Mouse (Mus musculus) lung, adult 18-20 months (tissue): ENCODE measurements around the gene Rsrc2.
A peak's percentile ranks its signal among the peaks of the same experiment; 100 is the strongest.
"Not testable (repeated sequence)": the region's sequence is repeated elsewhere in the genome, so short reads cannot be mapped to it uniquely, and the experiment has no call there.

Source experiments
- DNase-seq, 2 experiments: peaks; one replicate each; pipeline ENCODE4 v3.0.0; 2022; ENCODE audit warnings: mixed read lengths in 2 of 2

Gene Rsrc2

GRCm38 (mm10) chr5:123749065-123750064 lies at the start of gene Rsrc2, which contains the start of gene Kntc1:
Gene Rsrc2, minus strand, starts transcription at chr5:123749414.
Gene Kntc1, plus strand, starts transcription at chr5:123749716.
- DNase-seq = peak; percentile 100

- DNase-seq = no peak
Observed at GRCm38 (mm10) chr5:123793081-123793480, 43.9 kb upstream of the Rsrc2 start.

- DNase-seq = no peak
Observed at GRCm38 (mm10) chr5:123788976-123789375, 39.8 kb upstream of the Rsrc2 start.

GRCm38 (mm10) chr5:123781864-123782263 lies 32.6 kb upstream of the Rsrc2 start:
- no peak for DNase-seq

GRCm38 (mm10) chr5:123780716-123781115 lies 31.5 kb upstream of the Rsrc2 start:
- DNase-seq = no peak

- no peak for DNase-seq
Observed at GRCm38 (mm10) chr5:123773441-123773840, 24.2 kb upstream of the Rsrc2 start.

GRCm38 (mm10) chr5:123766455-123766854 lies 17.2 kb upstream of the Rsrc2 start:
- not testable (repeated sequence) for DNase-seq

- DNase-seq = no peak
Observed at GRCm38 (mm10) chr5:123765506-123765905, 16.3 kb upstream of the Rsrc2 start.

- no peak for DNase-seq
Observed at GRCm38 (mm10) chr5:123748339-123749064, 712 bp downstream of the Rsrc2 start.

- DNase-seq = no peak
Observed at GRCm38 (mm10) chr5:123747604-123748003, 1.6 kb downstream of the Rsrc2 start.

GRCm38 (mm10) chr5:123746253-123746652 lies 3.0 kb downstream of the Rsrc2 start:
- DNase-seq = no peak

- no peak for DNase-seq
Observed at GRCm38 (mm10) chr5:123744358-123744757, 4.9 kb downstream of the Rsrc2 start.

GRCm38 (mm10) chr5:123730981-123731380 lies 18.2 kb downstream of the Rsrc2 start:
- no peak for DNase-seq

GRCm38 (mm10) chr5:123723816-123724215 lies 25.4 kb downstream of the Rsrc2 start:
- not testable (repeated sequence) for DNase-seq

GRCm38 (mm10) chr5:123720328-123721311 lies 28.6 kb downstream of the Rsrc2 start, which contains the start of gene Zcchc8:
Gene Zcchc8, minus strand, starts transcription at chr5:123721100.
- peak; percentile 97 for DNase-seq

- DNase-seq = no peak
Observed at GRCm38 (mm10) chr5:123714622-123715021, 34.6 kb downstream of the Rsrc2 start.

GRCm38 (mm10) chr5:123713782-123714181 lies 35.4 kb downstream of the Rsrc2 start:
- DNase-seq = no peak

- DNase-seq = peak; percentile 40 to 63
Observed at GRCm38 (mm10) chr5:123709571-123709970, 39.6 kb downstream of the Rsrc2 start.

- peak; percentile 75 to 84 for DNase-seq
Observed at GRCm38 (mm10) chr5:123708598-123708997, 40.6 kb downstream of the Rsrc2 start.

GRCm38 (mm10) chr5:123700625-123701024 lies 48.6 kb downstream of the Rsrc2 start:
- peak; percentile 73 to 82 for DNase-seq

GRCm38 (mm10) chr5:123699198-123699597 lies 50.0 kb downstream of the Rsrc2 start:
- peak; percentile 74 to 86 for DNase-seq

- DNase-seq = peak; percentile 73 to 85
Observed at GRCm38 (mm10) chr5:123696961-123697360, 52.3 kb downstream of the Rsrc2 start.
